10 mouse cellular contexts compared by ENCODE assay signal in genomic region chr15:26327157-26327556, GRCm38 (mm10). TPM values are rescaled to one million over a fixed set of nuclear protein-coding genes. Genes with fewer than 3 reads are reported as not detected.
DNase-seq lines count a peak whose midpoint lies in the region; ATAC-seq and TF ChIP-seq lines count a peak whose summit lies in the region.
"Had no signal": no experiment of that assay in that cellular context is flagged by ENCODE, and none has a peak within 500 bp of the region (broad histone marks: within the 10 kb centered on the region; RNA-seq: fewer than 3 reads in every experiment).

No protein-coding gene starts in this region.

- H3K9me3 ChIP-seq in heart, postnatal 0 days (replicated peaks; ENCODE audit: control insufficient read depth, low read length): no peaks in the 10 kb centered on the region
- no peaks in the 10 kb centered on the region for H3K9me3 ChIP-seq in heart, embryonic 11.5 days (replicated peaks; ENCODE audit: control insufficient read depth, low read length)
- no peaks in the 10 kb centered on the region for H3K9me3 ChIP-seq in lung, postnatal 0 days (ENCODE audit: low read length)
- H3K9me3 ChIP-seq in forebrain, embryonic 10.5 days: no peaks in the 10 kb centered on the region
- H3K9me3 ChIP-seq: stomach, embryonic 15.5 days had no signal

- no peak overlapping the region for H3K4me3 ChIP-seq in heart, postnatal 0 days (ENCODE audit: low read depth, low read length)
- no peak overlapping the region for H3K4me3 ChIP-seq in heart, embryonic 11.5 days (ENCODE audit: low read depth, low read length)
- H3K4me3 ChIP-seq in lung, postnatal 0 days (ENCODE audit: low read depth, low read length): no peak overlapping the region
- H3K4me3 ChIP-seq in lung, adult 2 months (replicated peaks; ENCODE audit: extremely low read depth, low read depth, low read length): no peak overlapping the region
- no peak overlapping the region for H3K4me3 ChIP-seq in forebrain, embryonic 10.5 days
- H3K4me3 ChIP-seq: myocyte; stomach, embryonic 15.5 days had no signal

- no peaks in the 10 kb centered on the region for H3K27me3 ChIP-seq in heart, postnatal 0 days (ENCODE audit: control insufficient read depth, insufficient read depth, low read length)
- no peaks in the 10 kb centered on the region for H3K27me3 ChIP-seq in heart, embryonic 11.5 days (ENCODE audit: control insufficient read depth, insufficient read depth, low read length)
- H3K27me3 ChIP-seq in lung, postnatal 0 days (replicated peaks; ENCODE audit: insufficient read depth, low read length): no peaks in the 10 kb centered on the region
- no peaks in the 10 kb centered on the region for H3K27me3 ChIP-seq in forebrain, embryonic 10.5 days (ENCODE audit: poor library complexity, severe bottlenecking)
- H3K27me3 ChIP-seq: stomach, embryonic 15.5 days had no signal

- H3K4me1 ChIP-seq in heart, postnatal 0 days (ENCODE audit: control insufficient read depth, insufficient read depth): no peaks in the 10 kb centered on the region
- no peaks in the 10 kb centered on the region for H3K4me1 ChIP-seq in heart, embryonic 11.5 days (ENCODE audit: control insufficient read depth, insufficient read depth, low read length)
- H3K4me1 ChIP-seq in lung, postnatal 0 days (ENCODE audit: insufficient read depth, low read depth, low read length): no peaks in the 10 kb centered on the region
- H3K4me1 ChIP-seq in lung, adult 2 months (ENCODE audit: control insufficient read depth, insufficient read depth, low read length): no peaks in the 10 kb centered on the region
- no peaks in the 10 kb centered on the region for H3K4me1 ChIP-seq in forebrain, embryonic 10.5 days
- H3K4me1 ChIP-seq: stomach, embryonic 15.5 days had no signal

- no peak overlapping the region for H3K9ac ChIP-seq in heart, postnatal 0 days (replicated peaks; ENCODE audit: low read depth, low read length)
- no peak overlapping the region for H3K9ac ChIP-seq in heart, embryonic 11.5 days (ENCODE audit: low read depth, low read length)
- H3K9ac ChIP-seq in lung, postnatal 0 days (replicated peaks; ENCODE audit: low read depth): no peak overlapping the region
- H3K9ac ChIP-seq: stomach, embryonic 15.5 days had no signal

- H3K4me2 ChIP-seq in heart, postnatal 0 days (ENCODE audit: low read depth, low read length): no peak overlapping the region
- no peak overlapping the region for H3K4me2 ChIP-seq in heart, embryonic 11.5 days
- H3K4me2 ChIP-seq in lung, postnatal 0 days (replicated peaks; ENCODE audit: low read depth, low read length): no peak overlapping the region
- H3K4me2 ChIP-seq: stomach, embryonic 15.5 days had no signal

- H3K36me3 ChIP-seq in heart, postnatal 0 days (replicated peaks; ENCODE audit: control insufficient read depth, insufficient read depth, low read length): no peaks in the 10 kb centered on the region
- H3K36me3 ChIP-seq in heart, embryonic 11.5 days (ENCODE audit: control insufficient read depth, insufficient read depth, low read length): no peaks in the 10 kb centered on the region
- no peaks in the 10 kb centered on the region for H3K36me3 ChIP-seq in lung, postnatal 0 days (ENCODE audit: insufficient read depth, low read length)
- no peaks in the 10 kb centered on the region for H3K36me3 ChIP-seq in forebrain, embryonic 10.5 days (replicated peaks)
- H3K36me3 ChIP-seq: stomach, embryonic 15.5 days had no signal

- no peak for TF ChIP-seq EP300 in heart, postnatal 0 days (IDR thresholded peaks at IDR 0.05; ENCODE audit: low read depth)
- TF ChIP-seq EP300 in lung, postnatal 0 days (IDR thresholded peaks at IDR 0.05): no peak

- TF ChIP-seq POLR2A in lung, adult 2 months (IDR thresholded peaks at IDR 0.05; ENCODE audit: borderline replicate concordance, extremely low read depth, low read depth, low read length): no peak

- 68% methylated on average over 1 of the region's 1 CpGs for WGBS in heart, postnatal 0 days
- WGBS in heart, embryonic 11.5 days (ENCODE audit: insufficient replicate concordance): 72% methylated on average over 1 of the region's 1 CpGs
- 83% methylated on average over 1 of the region's 1 CpGs for WGBS in lung, postnatal 0 days
- 87% methylated on average over 1 of the region's 1 CpGs for WGBS in lung, adult 2 months
- WGBS in forebrain, embryonic 10.5 days: 80% methylated on average over 1 of the region's 1 CpGs

- peak; percentile 38 for DNase-seq in heart, postnatal 0 days (ENCODE audit: low spot score)
- peak; percentile 13 for DNase-seq in lung, postnatal 0 days (ENCODE audit: low spot score)
- DNase-seq in lung, adult 2 months: no peak
- peak; percentile 16 for DNase-seq in adrenal gland, postnatal 25 days
- peak; percentile 2 for DNase-seq in naive thymus-derived CD4-positive, alpha-beta T cell, adult 2 months (ENCODE audit: low read depth)
- no peak for DNase-seq in layer of hippocampus, postnatal 25 days (ENCODE audit: extremely low spot score in 1 of 2, low spot score in 1 of 2)
- DNase-seq in forebrain, embryonic 10.5 days (ENCODE audit: extremely low spot score, low spot score): no peak

- TF ChIP-seq CTCF in heart, postnatal 0 days (IDR thresholded peaks at IDR 0.05; ENCODE audit: low read depth): peak; percentile 63
- peak; percentile 57 for TF ChIP-seq CTCF in lung, postnatal 0 days (IDR thresholded peaks at IDR 0.05)
- no peak for TF ChIP-seq CTCF in lung, adult 2 months (IDR thresholded peaks at IDR 0.05; ENCODE audit: insufficient read depth, low read length)

- ATAC-seq in heart, postnatal 0 days (ENCODE audit: insufficient read depth, low read depth): no peak
- ATAC-seq in heart, embryonic 11.5 days (replicated peaks; ENCODE audit: insufficient number of reproducible peaks, low FRiP score, low TSS enrichment): no peak
- no peak for ATAC-seq in lung, postnatal 0 days

- H3K27ac ChIP-seq in heart, postnatal 0 days (ENCODE audit: low read depth): no peak overlapping the region
- no peak overlapping the region for H3K27ac ChIP-seq in heart, embryonic 11.5 days (ENCODE audit: low read depth, low read length)
- H3K27ac ChIP-seq in lung, postnatal 0 days (ENCODE audit: low read length): no peak overlapping the region
- no peak overlapping the region for H3K27ac ChIP-seq in forebrain, embryonic 10.5 days
- H3K27ac ChIP-seq: stomach, embryonic 15.5 days had no signal

RNA-seq across cellular contexts. Expression of gene March11, which starts 18.3 kb away (rescaled TPM):
- not detected in 2 replicates for total RNA-seq in heart, postnatal 0 days (2014; rRNA removed; ENCODE audit: low replicate concordance)
- 0.12 and 0.16 TPM in 2 replicates for polyA plus RNA-seq in heart, postnatal 0 days (2015; fragmentation: Nextera tagmentation; extraction: Ambion mirVana)
- polyA plus RNA-seq in heart, embryonic 11.5 days (2014; fragmentation: Nextera tagmentation; extraction: Ambion mirVana): 0.15 TPM in 1 of 2 replicates, not detected in the other
- polyA plus RNA-seq in lung, postnatal 0 days (2015; fragmentation: Nextera tagmentation; extraction: Ambion mirVana): not detected in 2 replicates
- polyA plus RNA-seq in lung, adult 2 months (2012; rRNA removed): 0.08 TPM in 1 of 2 replicates, not detected in the other
- total RNA-seq in adrenal gland, postnatal 25 days (2021): 0.61 TPM in 1 of 2 replicates, not detected in the other
- 1 to 10 TPM; 7.2 to 8.5 TPM for total RNA-seq in layer of hippocampus, postnatal 25 days (2021)
- 0.35 and 0.41 TPM in 2 replicates for polyA plus RNA-seq in forebrain, embryonic 10.5 days (2016; fragmentation: Nextera tagmentation; extraction: Ambion mirVana)

Comparison
In these comparisons a context has a peak if more than half of its experiments do, and no peak if none do; other contexts are left out.
1. DNase-seq: peak in heart, postnatal 0 days (single experiment), lung, postnatal 0 days (single experiment), adrenal gland, postnatal 25 days (single experiment) and naive thymus-derived CD4-positive, alpha-beta T cell, adult 2 months (single experiment); none in lung, adult 2 months (single experiment), layer of hippocampus, postnatal 25 days (0 of 2) and forebrain, embryonic 10.5 days (single experiment).